Mouse (Mus musculus): ENCODE data around the gene Tnr.

GRCm38 (mm10) chr1:159923010-159923409 is 399.4 kb downstream of the Tnr start:
- TF ChIP-seq CTCF (IDR thresholded peaks at IDR 0.05; ENCODE audit: low read depth, low read length) (no peak), POLR2A (IDR thresholded peaks at IDR 0.05; ENCODE audit: borderline replicate concordance, low read depth, low read length) (no peak)

Measured in bone marrow macrophage, adult 2 months (primary cell).